ENCODE assay signal across 10 mouse cellular contexts in genomic region chr12:71885170-71885574, GRCm38 (mm10). TPM values are rescaled to one million over a fixed set of nuclear protein-coding genes. Genes with fewer than 3 reads are reported as not detected.
A peak's percentile ranks its signal among the peaks of the same experiment; 100 is the strongest.
DNase-seq lines count a peak whose midpoint lies in the region; ATAC-seq lines count a peak whose summit lies in the region.
"Had no signal": no experiment of that assay in that cellular context is flagged by ENCODE, and none has a peak within 500 bp of the region (broad histone marks: within the 10 kb centered on the region; RNA-seq: fewer than 3 reads in every experiment).

No protein-coding gene starts in this region.

- 0 out of 2 replicates have a peak overlapping the region, but pooled peaks have one; percentile 9 for H3K27ac ChIP-seq in midbrain, embryonic 10.5 days (replicated peaks)
- no peak overlapping the region for H3K27ac ChIP-seq in midbrain, embryonic 14.5 days (replicated peaks; ENCODE audit: low read depth, low read length)
- H3K27ac ChIP-seq in hindbrain, embryonic 10.5 days, result no peak overlapping the region

- H3K4me3 ChIP-seq in midbrain, embryonic 10.5 days, result no peak overlapping the region
- no peak overlapping the region for H3K4me3 ChIP-seq in midbrain, embryonic 14.5 days (replicated peaks; ENCODE audit: low read depth, low read length)
- H3K4me3 ChIP-seq in hindbrain, embryonic 10.5 days, result no peak overlapping the region

- 90% methylated on average over 2 of the region's 2 CpGs for WGBS in midbrain, embryonic 10.5 days
- 73% methylated on average over 2 of the region's 2 CpGs for WGBS in midbrain, embryonic 14.5 days
- WGBS in hindbrain, embryonic 10.5 days, result 91% methylated on average over 2 of the region's 2 CpGs

- no peaks in the 10 kb centered on the region for H3K36me3 ChIP-seq in midbrain, embryonic 10.5 days
- H3K36me3 ChIP-seq in midbrain, embryonic 14.5 days (ENCODE audit: control insufficient read depth, insufficient read depth, low read length), result no peaks in the 10 kb centered on the region
- no peaks in the 10 kb centered on the region for H3K36me3 ChIP-seq in hindbrain, embryonic 10.5 days

- H3K9ac ChIP-seq in midbrain, embryonic 14.5 days (replicated peaks; ENCODE audit: low read length), result no peak overlapping the region

- no peak for DNase-seq in cerebellum, postnatal 25 days
- DNase-seq in midbrain, embryonic 10.5 days (ENCODE audit: low spot score), result no peak
- no peak for DNase-seq in midbrain, embryonic 14.5 days
- peak; percentile 71 for DNase-seq in heart, postnatal 4 days
- no peak for DNase-seq in hindbrain, embryonic 10.5 days (ENCODE audit: low spot score)
- DNase-seq in natural killer cell, adult 2 months (ENCODE audit: low spot score in 2 of 2), result no peak
- no peak for DNase-seq in right cerebral cortex, postnatal 14 days
- DNase-seq: B cell, adult 2 months; cerebellum, postnatal 36 days had no signal

- no peaks in the 10 kb centered on the region for H3K9me3 ChIP-seq in midbrain, embryonic 10.5 days (replicated peaks)
- no peaks in the 10 kb centered on the region for H3K9me3 ChIP-seq in midbrain, embryonic 14.5 days (ENCODE audit: control insufficient read depth, low read length)
- H3K9me3 ChIP-seq in hindbrain, embryonic 10.5 days, result no peaks in the 10 kb centered on the region

- H3K27me3 ChIP-seq in midbrain, embryonic 10.5 days (ENCODE audit: low read depth, poor library complexity, severe bottlenecking), result no peaks in the 10 kb centered on the region
- no peaks in the 10 kb centered on the region for H3K27me3 ChIP-seq in midbrain, embryonic 14.5 days (ENCODE audit: control insufficient read depth, insufficient read depth, low read length)
- no peaks in the 10 kb centered on the region for H3K27me3 ChIP-seq in hindbrain, embryonic 10.5 days (ENCODE audit: insufficient read depth, poor library complexity, severe bottlenecking)

- no peak overlapping the region for H3K4me2 ChIP-seq in midbrain, embryonic 14.5 days (ENCODE audit: low read length)

- ATAC-seq in cerebellum, adult (ENCODE audit: insufficient number of reproducible peaks, low FRiP score, low TSS enrichment), result peak; percentile 41; the same call in 1 of the 2 replicates
- no peak for ATAC-seq in midbrain, embryonic 14.5 days (ENCODE audit: low FRiP score, low TSS enrichment)

- H3K4me1 ChIP-seq in midbrain, embryonic 10.5 days, result peaks cover 46% of the 10 kb centered on the region
- H3K4me1 ChIP-seq in midbrain, embryonic 14.5 days (ENCODE audit: control insufficient read depth, insufficient read depth, low read length), result 0 out of 2 replicates have a peak, but pooled peaks cover 6% of the 10 kb centered on the region
- peaks cover 45% of the 10 kb centered on the region for H3K4me1 ChIP-seq in hindbrain, embryonic 10.5 days (replicated peaks)

RNA-seq across cellular contexts. Expression of gene Daam1, which starts 54.3 kb away (rescaled TPM):
- 9.3 and 10.1 TPM in 2 replicates for polyA plus RNA-seq in midbrain, embryonic 10.5 days (2016; fragmentation: Nextera tagmentation; extraction: Ambion mirVana)
- polyA plus RNA-seq in midbrain, embryonic 14.5 days (2014; fragmentation: Nextera tagmentation; extraction: Ambion mirVana), result 41.4 and 42.8 TPM in 2 replicates
- 10 to 100 TPM; 88.8 to 92.1 TPM for total RNA-seq in heart, postnatal 4 days (2021)
- 8.4 and 11.6 TPM in 2 replicates for polyA plus RNA-seq in hindbrain, embryonic 10.5 days (2016; fragmentation: Nextera tagmentation; extraction: Ambion mirVana)
